Mouse (Mus musculus) kidney, adult 10 weeks (tissue): ENCODE results near the gene Olfr639. TPM values are rescaled to one million over a fixed set of nuclear protein-coding genes. Genes with fewer than 3 reads are reported as not detected.

ENCODE experiments used
- polyA plus RNA-seq: library from polyadenylated mRNA; stranded (reverse); fragments of 350-450 nt; fragmentation: Illumina TruSeq; extraction: RNeasy Lipid Tissue Mini Kit (QIAGEN cat#74804); gene quantifications from one replicate; pipeline ENCODE4 v1.2.3, GENCODE M21; 2014; ENCODE audit warnings: low read depth, low replicate concordance

Olfr639 gene
- not detected for polyA plus RNA-seq

GRCm38 (mm10) chr7:104017203-104017602 lies at the start of gene Olfr639:
TSS of gene Olfr639 (minus strand) at chr7:104017303.

GRCm38 (mm10) chr7:104061345-104061744 lies 44.2 kb upstream of the Olfr639 start, which contains the start of gene 4930516K23Rik:
TSS of gene 4930516K23Rik (minus strand) at chr7:104061445.

DNA sequence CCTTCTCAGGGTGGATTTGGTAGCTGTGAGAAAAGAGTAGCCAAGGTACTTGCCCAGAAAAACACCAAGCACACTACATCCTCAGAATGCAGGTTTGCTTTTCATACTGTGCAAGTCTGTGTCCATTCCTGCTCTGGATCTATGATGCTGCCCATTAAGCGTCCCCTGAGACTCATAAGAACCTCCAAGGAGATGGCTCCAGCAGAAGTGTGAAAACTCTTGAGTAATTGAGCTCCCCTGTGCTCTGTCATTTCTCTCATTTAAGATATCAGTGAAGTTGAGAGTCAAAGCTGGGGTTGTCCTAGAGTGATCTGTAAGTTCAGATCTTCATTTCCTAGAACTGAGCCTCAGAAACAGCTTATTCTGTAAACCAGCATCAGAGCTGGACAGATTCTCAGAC lies 35.5 kb upstream of the Olfr639 start, which contains the start of gene Olfr642:
Gene Olfr642, minus strand, starts transcription at position 101 of the 400 bp plus-strand sequence.

DNA sequence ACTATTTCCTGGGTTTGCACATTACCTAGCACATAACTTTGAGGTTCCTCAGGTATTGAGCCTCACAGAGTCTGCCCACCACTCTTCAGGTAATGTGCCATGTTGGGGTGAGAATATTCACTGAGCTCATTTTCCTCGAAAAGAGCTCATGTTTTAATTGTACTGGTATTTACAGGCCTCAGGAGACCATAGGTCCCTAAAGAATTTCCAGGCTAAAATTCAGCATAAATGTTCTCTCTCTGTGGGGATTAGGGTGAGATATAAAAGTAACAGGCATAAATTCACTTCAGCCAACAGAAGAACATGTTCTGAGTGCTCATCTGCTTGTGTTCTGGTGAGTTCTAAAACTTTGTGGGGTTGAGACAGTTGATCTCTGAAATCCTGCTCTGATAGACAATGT lies 18.0 kb upstream of the Olfr639 start, which contains the start of gene Olfr641:
Gene Olfr641, plus strand, starts transcription at position 301 of the 400 bp plus-strand sequence.

DNA sequence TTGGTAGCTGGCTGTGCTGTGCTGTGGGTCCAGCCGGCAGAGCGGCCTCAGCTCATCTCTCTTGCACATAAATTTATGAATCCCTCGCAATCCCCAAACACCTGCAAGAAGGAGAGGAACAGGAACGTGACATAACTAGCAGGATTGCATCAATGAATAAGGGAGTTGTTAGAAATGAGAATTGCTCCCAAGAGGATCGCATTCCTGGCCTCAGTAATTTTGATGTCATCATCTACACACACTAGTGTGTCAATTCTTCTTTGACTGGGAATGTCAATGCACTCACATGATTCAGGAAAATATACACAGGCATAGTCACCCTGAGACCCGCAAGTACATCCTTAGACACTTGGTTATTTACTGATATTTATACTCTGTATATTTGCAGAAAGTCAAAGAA lies 8.4 kb upstream of the Olfr639 start, which contains the start of gene Olfr640:
Gene Olfr640, minus strand, starts transcription at position 101 of the 400 bp plus-strand sequence.

GRCm38 (mm10) chr7:103998446-103998845 lies 18.7 kb downstream of the Olfr639 start, which contains the start of gene Olfr638:
TSS of gene Olfr638 (plus strand) at chr7:103998746.

GRCm38 (mm10) chr7:103970852-103971251 lies 46.3 kb downstream of the Olfr639 start, which contains the start of gene Olfr635:
TSS of gene Olfr635 (plus strand) at chr7:103971152.

Other genes with a start within 250 kb of the Olfr639 start
- not detected for gene Olfr69, start 245.7 kb downstream of the Olfr639 start, polyA plus RNA-seq
- not detected for gene Olfr68, start 237.6 kb downstream of the Olfr639 start, polyA plus RNA-seq
- not detected for gene Olfr67, start 225.5 kb downstream of the Olfr639 start, polyA plus RNA-seq
- 7.4 TPM for gene Hbb-bt, start 203.3 kb downstream of the Olfr639 start, polyA plus RNA-seq
- gene Hbb-bs, start 189.2 kb downstream of the Olfr639 start, polyA plus RNA-seq: 99.3 TPM
- gene Hbb-bh2, start 176.8 kb downstream of the Olfr639 start, polyA plus RNA-seq: not detected
- not detected for gene Hbb-bh1, start 174.1 kb downstream of the Olfr639 start, polyA plus RNA-seq
- not detected for gene Hbb-y, start 164.1 kb downstream of the Olfr639 start, polyA plus RNA-seq
- gene Olfr66, start 131.1 kb downstream of the Olfr639 start, polyA plus RNA-seq: not detected
- not detected for gene Olfr64, start 122.8 kb downstream of the Olfr639 start, polyA plus RNA-seq
- gene Olfr65, start 113.8 kb downstream of the Olfr639 start, polyA plus RNA-seq: not detected
- gene Olfr631, start 88.5 kb downstream of the Olfr639 start, polyA plus RNA-seq: not detected
- gene Olfr632, start 83.0 kb downstream of the Olfr639 start, polyA plus RNA-seq: not detected
- not detected for gene Olfr633, start 72.9 kb downstream of the Olfr639 start, polyA plus RNA-seq
- not detected for gene Olfr635, start 46.2 kb downstream of the Olfr639 start, polyA plus RNA-seq
- gene Olfr638, start 18.6 kb downstream of the Olfr639 start, polyA plus RNA-seq: not detected
- gene Olfr640, start 8.3 kb upstream of the Olfr639 start, polyA plus RNA-seq: not detected
- gene Olfr641, start 18.1 kb upstream of the Olfr639 start, polyA plus RNA-seq: not detected
- gene Olfr642, start 35.4 kb upstream of the Olfr639 start, polyA plus RNA-seq: not detected
- not detected for gene 4930516K23Rik, start 44.1 kb upstream of the Olfr639 start, polyA plus RNA-seq
- gene Olfr644, start 54.6 kb upstream of the Olfr639 start, polyA plus RNA-seq: not detected
- not detected for gene Olfr645, start 68.2 kb upstream of the Olfr639 start, polyA plus RNA-seq
- gene Olfr646, start 87.6 kb upstream of the Olfr639 start, polyA plus RNA-seq: not detected
- not detected for gene Ubqln5, start 112.5 kb upstream of the Olfr639 start, polyA plus RNA-seq
- gene Olfr643, start 120.1 kb upstream of the Olfr639 start, polyA plus RNA-seq: not detected
- gene Ubqln3, start 126.0 kb upstream of the Olfr639 start, polyA plus RNA-seq: not detected
- not detected for gene Ubqlnl, start 133.3 kb upstream of the Olfr639 start, polyA plus RNA-seq
- gene Olfm5, start 147.5 kb upstream of the Olfr639 start, polyA plus RNA-seq: not detected
- gene Olfr648, start 166.1 kb upstream of the Olfr639 start, polyA plus RNA-seq: not detected
- gene Olfr649, start 178.7 kb upstream of the Olfr639 start, polyA plus RNA-seq: not detected
- gene Trim6, start 201.5 kb upstream of the Olfr639 start, polyA plus RNA-seq: 0.77 TPM
- 14.5 TPM for gene Trim34a, start 227.2 kb upstream of the Olfr639 start, polyA plus RNA-seq